10 mouse cellular contexts compared by ENCODE assay signal in the genomic region with DNA sequence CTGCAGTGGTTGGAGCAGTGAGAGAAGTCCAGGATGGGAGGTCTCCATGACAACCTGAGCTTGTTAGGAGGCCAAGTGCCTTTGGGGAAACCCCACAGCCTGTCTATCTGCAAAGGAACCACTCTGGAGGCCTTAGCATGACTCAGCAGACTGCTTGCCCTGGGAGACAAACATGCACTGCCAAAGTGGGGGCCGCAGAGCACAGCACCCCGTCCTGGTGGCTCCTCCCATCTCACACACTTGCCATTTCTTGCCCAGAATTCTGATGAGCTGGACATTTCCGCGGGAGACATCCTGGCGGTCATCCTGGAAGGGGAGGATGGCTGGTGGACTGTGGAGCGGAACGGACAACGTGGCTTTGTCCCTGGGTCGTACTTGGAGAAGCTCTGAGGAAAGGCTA. TPM values are rescaled to one million over a fixed set of nuclear protein-coding genes. Genes with fewer than 3 reads are reported as not detected.
DNase-seq lines count a peak whose midpoint lies in the region; ATAC-seq and TF ChIP-seq lines count a peak whose summit lies in the region.
"Had no signal": no experiment of that assay in that cellular context is flagged by ENCODE, and none has a peak within 500 bp of the region (broad histone marks: within the 10 kb centered on the region; RNA-seq: fewer than 3 reads in every experiment).

No protein-coding gene starts in this region.

- in situ Hi-C loops in ES-E14 (cut with MboI; ENCODE audit: low sequenced_read_pairs in 2 of 2, unreplicated experiment in 2 of 2) = no loop called here

- H3K36me3 ChIP-seq in kidney, embryonic 16.5 days (ENCODE audit: insufficient read depth, low read length) = peaks cover 29% of the 10 kb centered on the region
- peaks cover 6% of the 10 kb centered on the region; the same call in 1 of the 2 replicates for H3K36me3 ChIP-seq in ES-E14 (ENCODE audit: control insufficient read depth, insufficient read depth, low read length, poor library complexity, severe bottlenecking)

- ATAC-seq in kidney, embryonic 16.5 days (ENCODE audit: low FRiP score, low TSS enrichment) = no peak

- 81% methylated on average over 9 of the region's 9 CpGs for WGBS in kidney, embryonic 16.5 days

- H3K4me3 ChIP-seq in kidney, embryonic 16.5 days (ENCODE audit: low read length) = no peak overlapping the region
- H3K4me3 ChIP-seq in ES-E14 (ENCODE audit: insufficient read depth in 1 of 2, low read depth in 1 of 2, low read length in 2 of 2, poor library complexity in 1 of 2, severe bottlenecking in 1 of 2) = peak overlapping the region; percentile 26 to 30; a peak in 1 of 4 replicates
- H3K4me3 ChIP-seq: hindbrain, embryonic 15.5 days; neural tube, embryonic 13.5 days had no signal

- DNase-seq in kidney, adult 18-20 months = peak; percentile 36
- peak; percentile 52 for DNase-seq in CD4-positive helper T cell, adult 2 months (ENCODE audit: low read depth, low spot score)
- DNase-seq in ES-E14 (ENCODE audit: low read depth, low spot score) = no peak
- DNase-seq in induced T-regulatory cell, adult 2 months (ENCODE audit: low read depth) = peak; percentile 63
- no peak for DNase-seq in lung, adult 18-20 months
- DNase-seq in thymus, adult 18-20 months = no peak
- DNase-seq: adrenal gland, adult 2 months had no signal

- no peaks in the 10 kb centered on the region for H3K27me3 ChIP-seq in kidney, embryonic 16.5 days (ENCODE audit: insufficient read depth, low read length)
- H3K27me3 ChIP-seq: hindbrain, embryonic 15.5 days; neural tube, embryonic 13.5 days had no signal

- H3K27ac ChIP-seq in kidney, embryonic 16.5 days (ENCODE audit: low read length) = no peak overlapping the region
- H3K27ac ChIP-seq in ES-E14 (ENCODE audit: insufficient read depth, low read depth, low read length, poor library complexity, severe bottlenecking) = no peak overlapping the region
- H3K27ac ChIP-seq: hindbrain, embryonic 15.5 days; neural tube, embryonic 13.5 days had no signal

- H3K9me3 ChIP-seq in kidney, embryonic 16.5 days (ENCODE audit: low read length) = no peaks in the 10 kb centered on the region
- H3K9me3 ChIP-seq in ES-E14 (ENCODE audit: control insufficient read depth, insufficient read depth, low read depth, low read length) = no peaks in the 10 kb centered on the region
- H3K9me3 ChIP-seq: hindbrain, embryonic 15.5 days; neural tube, embryonic 13.5 days had no signal

- no peak overlapping the region for H3K4me2 ChIP-seq in kidney, embryonic 16.5 days (replicated peaks; ENCODE audit: low read depth, low read length)
- H3K4me2 ChIP-seq: hindbrain, embryonic 15.5 days; neural tube, embryonic 13.5 days had no signal

- no peak overlapping the region for H3K9ac ChIP-seq in kidney, embryonic 16.5 days (replicated peaks; ENCODE audit: low read length)
- peak overlapping the region; percentile 34 for H3K9ac ChIP-seq in ES-E14 (ENCODE audit: insufficient read depth, low read depth, low read length, poor library complexity, severe bottlenecking)
- H3K9ac ChIP-seq: hindbrain, embryonic 15.5 days; neural tube, embryonic 13.5 days had no signal

- peaks cover 8% of the 10 kb centered on the region; the same call in 1 of the 2 replicates for H3K4me1 ChIP-seq in kidney, embryonic 16.5 days (ENCODE audit: insufficient read depth, low read length)
- H3K4me1 ChIP-seq in ES-E14 (ENCODE audit: control insufficient read depth in 2 of 2, insufficient read depth in 2 of 2, low read length in 2 of 2, poor library complexity in 1 of 2) = peaks cover 0 to 18% of the 10 kb centered on the region in 2 experiments; a peak in 1 of 4 replicates
- H3K4me1 ChIP-seq: hindbrain, embryonic 15.5 days had no signal

TF ChIP-seq in ES-E14, 5 proteins besides CTCF, POLR2A, EP300 and RAD21:
- TF ChIP-seq MAFK (IDR thresholded peaks at IDR 0.05; ENCODE audit: insufficient read depth, low read depth, low read length) = peak; percentile 52; the same call in 1 of the 2 replicates
- no peak for TF ChIP-seq HCFC1 (IDR thresholded peaks at IDR 0.05; ENCODE audit: borderline replicate concordance, insufficient read depth, low read length)

RNA-seq across cellular contexts. Expression of a gene that starts 36.9 kb away (rescaled TPM):
- 537 and 577 TPM in 2 replicates for polyA plus RNA-seq in kidney, embryonic 16.5 days (2015; fragmentation: Nextera tagmentation; extraction: Ambion mirVana)
- total RNA-seq in ES-E14 (2012; rRNA removed) = 158 and 228 TPM in 2 replicates

RNA-seq across cellular contexts. Expression of a gene that starts 38.6 kb away (rescaled TPM):
- 0.91 and 0.96 TPM in 2 replicates for polyA plus RNA-seq in kidney, embryonic 16.5 days (2015; fragmentation: Nextera tagmentation; extraction: Ambion mirVana)
- 10.4 and 10.5 TPM in 2 replicates for total RNA-seq in ES-E14 (2012; rRNA removed)

Comparison
In these comparisons a context has a peak if more than half of its experiments do, and no peak if none do; other contexts are left out.
1. DNase-seq: peak in kidney, adult 18-20 months (single experiment), CD4-positive helper T cell, adult 2 months (single experiment) and induced T-regulatory cell, adult 2 months (single experiment); none in ES-E14 (single experiment), lung, adult 18-20 months (0 of 2) and thymus, adult 18-20 months (0 of 2).